Mouse (Mus musculus): ENCODE measurements around the gene Gngt2.
"Not testable (repeated sequence)": the region's sequence is repeated elsewhere in the genome, so short reads cannot be mapped to it uniquely, and the experiment has no call there.

Gngt2 gene

GRCm38 (mm10) chr11:95841498-95841830, 4.4 kb downstream of the Gngt2 start:
- DNase-seq = no peak

GRCm38 (mm10) chr11:95842074-95842681, 5.2 kb downstream of the Gngt2 start, which contains the start of gene Abi3:
Gene Abi3, minus strand, starts transcription at chr11:95842476.
- no peak for DNase-seq

- no peak for DNase-seq
Observed at GRCm38 (mm10) chr11:95842953-95843352, 5.9 kb downstream of the Gngt2 start.

DNA sequence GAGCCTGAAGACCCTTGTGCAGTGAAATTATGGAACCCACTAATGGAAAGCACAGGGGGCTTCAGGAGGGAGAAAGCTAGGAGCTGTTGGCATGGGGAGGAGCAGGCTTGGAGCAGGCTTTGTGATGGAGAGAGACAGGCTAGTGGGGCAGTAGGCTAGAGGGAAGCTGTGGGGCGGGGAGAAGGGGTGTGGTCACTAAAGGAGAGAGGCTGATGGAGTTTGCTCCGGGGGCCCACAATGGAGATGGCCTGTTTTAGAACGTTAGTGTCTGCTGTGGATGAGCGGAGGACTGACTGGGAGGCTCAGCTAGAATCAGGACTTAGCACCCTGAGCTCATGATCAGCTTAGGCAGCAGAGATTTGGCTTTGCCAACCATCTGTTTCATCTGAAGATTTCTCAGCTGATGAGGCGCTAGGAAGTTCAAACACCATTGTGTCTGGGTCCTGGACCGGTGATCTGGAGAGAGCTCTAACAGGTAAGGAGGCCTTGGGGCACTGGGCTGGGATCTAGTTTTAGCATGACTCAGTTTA, 6.5 kb downstream of the Gngt2 start:
- DNase-seq = no peak

- peak; percentile 49 to 54 for DNase-seq
Observed at GRCm38 (mm10) chr11:95844935-95845334, 7.9 kb downstream of the Gngt2 start.

GRCm38 (mm10) chr11:95850898-95851297, 13.9 kb downstream of the Gngt2 start:
- no peak for DNase-seq

- peak; percentile 76 to 80 for DNase-seq
Observed at GRCm38 (mm10) chr11:95853684-95854083, 16.7 kb downstream of the Gngt2 start.

- peak; percentile 53 to 56 for DNase-seq
Observed at GRCm38 (mm10) chr11:95857306-95857705, 20.3 kb downstream of the Gngt2 start.

- peak; percentile 67 to 78 for DNase-seq
Observed at GRCm38 (mm10) chr11:95857716-95858527, 20.9 kb downstream of the Gngt2 start.

GRCm38 (mm10) chr11:95858528-95859467, 21.8 kb downstream of the Gngt2 start:
- peak; percentile 99 for DNase-seq

DNA sequence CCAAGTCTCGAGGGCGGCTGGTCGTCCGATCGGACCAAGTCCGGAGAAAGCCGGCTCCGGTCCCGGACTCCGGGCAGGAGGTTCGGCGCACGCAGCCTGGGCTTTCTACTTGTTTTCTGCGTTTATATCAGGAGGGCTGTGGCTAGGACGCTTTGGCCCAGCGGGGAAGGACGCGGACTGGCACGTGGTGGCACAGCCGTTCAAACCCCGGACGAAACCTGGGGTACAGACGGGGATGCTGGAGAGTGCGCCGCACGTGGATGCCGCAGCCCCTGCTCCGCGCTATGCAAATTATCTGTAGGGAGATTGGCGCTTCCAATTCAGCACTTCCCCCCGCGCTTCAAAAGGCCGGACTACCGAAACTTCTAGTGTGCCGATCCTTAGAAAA, 22.4 kb downstream of the Gngt2 start:
- peak; percentile 82 to 83 for DNase-seq

- peak in 1 of 2 experiments; percentile 20 for DNase-seq
Observed at GRCm38 (mm10) chr11:95860071-95860490, 23.1 kb downstream of the Gngt2 start.

GRCm38 (mm10) chr11:95861397-95861796, 24.4 kb downstream of the Gngt2 start:
- no peak for DNase-seq

- DNase-seq = no peak
Observed at GRCm38 (mm10) chr11:95869442-95869841, 32.4 kb downstream of the Gngt2 start.

DNA sequence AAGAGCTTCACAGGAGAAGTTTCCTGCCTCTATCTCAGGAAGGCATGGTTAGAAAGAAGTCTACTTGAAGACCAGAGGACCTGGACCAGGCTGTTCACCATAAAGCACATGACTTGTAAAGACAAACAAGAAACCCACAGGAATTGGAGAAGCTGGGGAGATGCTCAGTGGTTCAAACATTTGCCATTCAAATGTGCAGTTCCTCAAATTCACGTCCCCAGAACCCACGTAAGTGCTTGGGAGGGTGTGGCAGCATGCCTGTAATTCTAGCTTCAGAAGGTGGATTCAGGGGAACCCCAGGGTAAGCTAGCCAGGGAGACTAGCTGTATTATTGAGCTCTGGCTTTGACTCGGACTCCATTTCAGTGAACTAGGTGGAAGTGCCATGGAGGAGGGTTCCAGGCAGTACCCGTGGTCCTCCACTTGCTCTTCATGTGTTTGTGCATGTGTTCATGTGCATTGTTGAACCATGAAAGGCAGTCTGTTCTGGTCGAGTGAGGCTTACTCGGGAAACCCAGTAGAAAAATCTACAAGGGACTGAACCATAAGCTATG, 33.0 kb downstream of the Gngt2 start:
- DNase-seq = no peak

DNA sequence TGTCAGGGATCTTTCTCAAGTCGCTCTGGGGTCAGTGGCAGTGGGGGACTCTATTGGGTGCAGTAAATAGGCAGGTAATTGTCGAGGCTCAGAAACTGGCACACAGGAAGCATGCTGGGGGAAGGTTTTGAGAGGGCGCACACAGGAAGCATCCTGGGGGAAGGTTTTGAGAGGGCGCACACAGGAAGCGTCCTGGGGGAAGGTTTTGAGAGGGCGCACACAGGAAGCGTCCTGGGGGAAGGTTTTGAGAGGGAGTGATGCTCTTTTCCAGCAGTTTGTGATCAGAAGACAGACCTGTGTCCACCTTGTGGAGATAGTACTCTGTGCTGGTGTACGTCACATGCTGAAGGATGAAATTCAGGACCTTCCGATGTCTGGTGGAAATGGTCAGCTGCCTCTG, 38.8 kb downstream of the Gngt2 start:
- DNase-seq = peak in 1 of 2 experiments; percentile 13

- peak; percentile 85 to 88 for DNase-seq
Observed at GRCm38 (mm10) chr11:95876296-95876695, 39.3 kb downstream of the Gngt2 start.

DNA sequence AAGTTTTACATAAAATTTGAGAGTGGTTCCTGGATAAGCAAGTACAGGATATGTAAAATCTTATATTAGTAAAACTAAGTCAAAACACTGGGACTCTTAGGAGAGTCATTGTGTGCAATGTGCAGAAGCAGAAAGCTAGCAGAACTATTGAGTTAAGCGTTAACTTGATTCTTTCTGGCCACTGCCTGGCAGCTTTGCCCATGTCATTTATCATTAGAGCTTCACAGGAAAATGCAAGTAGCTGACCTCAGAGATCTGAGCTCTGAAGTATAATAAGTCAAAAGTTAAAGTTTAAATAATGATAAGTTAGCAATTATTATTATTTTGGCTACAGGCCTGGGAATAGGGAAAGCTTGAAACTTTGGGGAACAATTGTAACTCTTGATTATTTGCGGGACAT, 42.8 kb downstream of the Gngt2 start:
- DNase-seq = not testable (repeated sequence)

DNA sequence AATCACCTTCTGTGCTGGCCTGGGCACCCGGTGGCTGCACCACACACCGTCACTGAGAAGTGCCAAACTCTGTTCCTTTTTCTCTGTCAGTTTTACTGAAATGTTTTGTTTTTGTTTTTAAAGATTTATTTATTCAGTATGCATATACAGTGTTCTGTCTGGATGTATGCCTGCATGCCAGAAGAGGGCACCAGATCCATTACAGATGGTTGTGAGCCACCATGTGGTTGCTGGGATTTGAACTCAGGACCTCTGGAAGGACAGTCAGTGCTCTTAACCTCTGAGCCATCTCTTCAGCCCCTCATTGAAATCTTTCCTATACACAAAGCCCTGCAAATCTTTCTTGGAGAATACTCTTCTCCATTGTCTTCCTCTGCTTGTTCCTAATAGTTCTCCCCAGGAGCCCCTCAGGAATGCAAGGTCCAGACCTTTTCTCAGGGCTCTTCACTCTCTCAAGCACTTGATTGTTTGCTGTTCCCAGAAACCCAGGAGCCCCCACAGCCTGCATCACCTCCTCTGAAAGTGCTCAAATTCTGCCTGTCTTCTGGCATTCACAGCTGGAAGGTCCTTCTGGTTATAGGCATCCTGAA, 53.5 kb downstream of the Gngt2 start:
- DNase-seq = no peak
